Mouse (Mus musculus): ENCODE results near the gene Olfr618. TPM values are rescaled to one million over a fixed set of nuclear protein-coding genes. Genes with fewer than 3 reads are reported as not detected.

Olfr618 gene
- polyA plus RNA-seq, 1 experiment = not detected

DNA sequence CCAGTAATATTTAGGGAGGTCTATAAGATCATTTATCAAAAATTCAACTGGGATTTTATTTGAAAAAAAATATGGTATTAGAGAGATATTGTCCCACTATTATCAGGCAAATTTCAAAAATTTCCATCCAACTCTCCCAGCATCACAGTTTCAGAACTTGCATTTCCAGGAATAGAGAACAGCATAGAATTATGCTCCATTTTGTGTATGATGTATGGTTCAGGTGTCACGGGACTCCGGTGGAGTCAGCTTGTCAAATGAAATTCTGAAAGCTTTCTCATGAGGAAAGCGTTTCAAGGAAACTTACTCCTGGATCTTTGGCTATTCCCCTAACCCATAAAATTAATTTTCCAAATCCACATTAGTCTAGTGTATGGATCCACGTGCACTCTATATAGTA is 54.2 kb downstream of the Olfr618 start:
- H3K4me3 ChIP-seq (ENCODE audit: insufficient read depth, poor library complexity, severe bottlenecking) = no peak overlapping the region
- no peak overlapping the region for H3ac ChIP-seq (ENCODE audit: control insufficient read depth, insufficient read length, low read depth)
- H3K79me3 ChIP-seq (ENCODE audit: low read depth) = no peaks in the 10 kb centered on the region
- H3K79me2 ChIP-seq (ENCODE audit: control insufficient read depth, insufficient read depth) = no peaks in the 10 kb centered on the region
- no peaks in the 10 kb centered on the region for H3K36me3 ChIP-seq (ENCODE audit: control insufficient read depth, insufficient read depth)
- H3K27me3 ChIP-seq (ENCODE audit: control insufficient read depth, insufficient read depth, insufficient read length) = no peaks in the 10 kb centered on the region
- no peak for TF ChIP-seq CEBPB (IDR thresholded peaks at IDR 0.05; ENCODE audit: low read depth)
- no peak for TF ChIP-seq MAX (IDR thresholded peaks at IDR 0.05)
- TF ChIP-seq USF1 (IDR thresholded peaks at IDR 0.05; ENCODE audit: low read depth) = no peak
- no peak for TF ChIP-seq FOSL1 (IDR thresholded peaks at IDR 0.05; ENCODE audit: insufficient read depth, low read length, poor library complexity, severe bottlenecking)
- TF ChIP-seq CTCF (IDR thresholded peaks at IDR 0.05; ENCODE audit: control insufficient read depth, insufficient read depth, insufficient read length) = no peak
- TF ChIP-seq MYOG (IDR thresholded peaks at IDR 0.05; ENCODE audit: control insufficient read depth, extremely low read depth, insufficient read length) = no peak
- TF ChIP-seq MYOD1 (IDR thresholded peaks at IDR 0.05; ENCODE audit: control insufficient read depth, insufficient read length, low read depth) = no peak

Small RNAs within 50 kb of the gene (microRNA-seq; reads per million reads assigned to microRNA genes)
- not detected for gene Gm26506 (ENCODE audit: borderline microRNAs expressed)

Other genes with a start within 250 kb of the Olfr618 start
- gene Olfr600, start 240.4 kb upstream of the Olfr618 start, polyA plus RNA-seq (2012; fragmentation: generic; extraction: Trizol) = not detected
- gene Olfr601, start 227.4 kb upstream of the Olfr618 start, polyA plus RNA-seq (2012; fragmentation: generic; extraction: Trizol) = not detected
- not detected for gene Olfr603, start 203.9 kb upstream of the Olfr618 start, polyA plus RNA-seq (2012; fragmentation: generic; extraction: Trizol)
- gene Usp17lc, start 175.0 kb upstream of the Olfr618 start, polyA plus RNA-seq (2012; fragmentation: generic; extraction: Trizol) = 0.08 TPM
- gene Olfr605, start 144.7 kb upstream of the Olfr618 start, polyA plus RNA-seq (2012; fragmentation: generic; extraction: Trizol) = not detected
- gene Olfr606, start 141.1 kb upstream of the Olfr618 start, polyA plus RNA-seq (2012; fragmentation: generic; extraction: Trizol) = not detected
- gene Olfr607, start 126.0 kb upstream of the Olfr618 start, polyA plus RNA-seq (2012; fragmentation: generic; extraction: Trizol) = not detected
- not detected for gene Olfr608, start 120.2 kb upstream of the Olfr618 start, polyA plus RNA-seq (2012; fragmentation: generic; extraction: Trizol)
- not detected for gene Olfr609, start 92.0 kb upstream of the Olfr618 start, polyA plus RNA-seq (2012; fragmentation: generic; extraction: Trizol)
- gene Olfr610, start 78.0 kb upstream of the Olfr618 start, polyA plus RNA-seq (2012; fragmentation: generic; extraction: Trizol) = not detected
- gene Olfr611, start 69.3 kb upstream of the Olfr618 start, polyA plus RNA-seq (2012; fragmentation: generic; extraction: Trizol) = not detected
- gene Olfr612, start 47.4 kb upstream of the Olfr618 start, polyA plus RNA-seq (2012; fragmentation: generic; extraction: Trizol) = not detected
- not detected for gene Olfr613, start 42.0 kb upstream of the Olfr618 start, polyA plus RNA-seq (2012; fragmentation: generic; extraction: Trizol)
- not detected for gene Olfr615, start 34.0 kb upstream of the Olfr618 start, polyA plus RNA-seq (2012; fragmentation: generic; extraction: Trizol)
- gene Olfr616, start 21.0 kb upstream of the Olfr618 start, polyA plus RNA-seq (2012; fragmentation: generic; extraction: Trizol) = not detected
- gene Olfr617, start 17.0 kb upstream of the Olfr618 start, polyA plus RNA-seq (2012; fragmentation: generic; extraction: Trizol) = not detected
- gene Olfr619, start 10.5 kb downstream of the Olfr618 start, polyA plus RNA-seq (2012; fragmentation: generic; extraction: Trizol) = not detected
- not detected for gene Olfr620, start 22.4 kb downstream of the Olfr618 start, polyA plus RNA-seq (2012; fragmentation: generic; extraction: Trizol)
- gene Olfr622, start 52.6 kb downstream of the Olfr618 start, polyA plus RNA-seq (2012; fragmentation: generic; extraction: Trizol) = not detected
- not detected for gene Olfr623, start 73.6 kb downstream of the Olfr618 start, polyA plus RNA-seq (2012; fragmentation: generic; extraction: Trizol)
- gene Olfr624, start 81.1 kb downstream of the Olfr618 start, polyA plus RNA-seq (2012; fragmentation: generic; extraction: Trizol) = under 0.01 TPM
- gene Olfr625-ps1, start 92.6 kb downstream of the Olfr618 start, polyA plus RNA-seq (2012; fragmentation: generic; extraction: Trizol) = not detected
- gene Olfr243, start 124.6 kb downstream of the Olfr618 start, polyA plus RNA-seq (2012; fragmentation: generic; extraction: Trizol) = not detected
- not detected for gene Olfr628, start 140.3 kb downstream of the Olfr618 start, polyA plus RNA-seq (2012; fragmentation: generic; extraction: Trizol)
- gene Olfr629, start 154.8 kb downstream of the Olfr618 start, polyA plus RNA-seq (2012; fragmentation: generic; extraction: Trizol) = not detected
- gene Olfr630, start 167.2 kb downstream of the Olfr618 start, polyA plus RNA-seq (2012; fragmentation: generic; extraction: Trizol) = not detected
- not detected for gene Olfr69, start 181.5 kb downstream of the Olfr618 start, polyA plus RNA-seq (2012; fragmentation: generic; extraction: Trizol)
- gene Olfr68, start 189.6 kb downstream of the Olfr618 start, polyA plus RNA-seq (2012; fragmentation: generic; extraction: Trizol) = not detected
- not detected for gene Olfr67, start 201.7 kb downstream of the Olfr618 start, polyA plus RNA-seq (2012; fragmentation: generic; extraction: Trizol)
- gene Hbb-bt, start 223.9 kb downstream of the Olfr618 start, polyA plus RNA-seq (2012; fragmentation: generic; extraction: Trizol) = not detected
- gene Hbb-bs, start 238.0 kb downstream of the Olfr618 start, polyA plus RNA-seq (2012; fragmentation: generic; extraction: Trizol) = not detected